Mouse (Mus musculus): ENCODE data around the gene Prtn3. TPM values are rescaled to one million over a fixed set of nuclear protein-coding genes. Genes with fewer than 3 reads are reported as not detected.

The Prtn3 gene
- polyA plus RNA-seq, 1 experiment = 18.0 TPM

- peak; percentile 100 for TF ChIP-seq CTCF (IDR thresholded peaks at IDR 0.05; ENCODE audit: borderline replicate concordance, extremely low read depth, insufficient read depth, insufficient read length)
- no peak for TF ChIP-seq POLR2A (IDR thresholded peaks at IDR 0.05; ENCODE audit: borderline replicate concordance, extremely low read depth, insufficient read depth, insufficient read length, poor library complexity, severe bottlenecking)
- peak; percentile 94 for DNase-seq (ENCODE audit: low read depth)
Measured at GRCm38 (mm10) chr10:79924998-79925784, 50.9 kb downstream of the Prtn3 start.

DNA sequence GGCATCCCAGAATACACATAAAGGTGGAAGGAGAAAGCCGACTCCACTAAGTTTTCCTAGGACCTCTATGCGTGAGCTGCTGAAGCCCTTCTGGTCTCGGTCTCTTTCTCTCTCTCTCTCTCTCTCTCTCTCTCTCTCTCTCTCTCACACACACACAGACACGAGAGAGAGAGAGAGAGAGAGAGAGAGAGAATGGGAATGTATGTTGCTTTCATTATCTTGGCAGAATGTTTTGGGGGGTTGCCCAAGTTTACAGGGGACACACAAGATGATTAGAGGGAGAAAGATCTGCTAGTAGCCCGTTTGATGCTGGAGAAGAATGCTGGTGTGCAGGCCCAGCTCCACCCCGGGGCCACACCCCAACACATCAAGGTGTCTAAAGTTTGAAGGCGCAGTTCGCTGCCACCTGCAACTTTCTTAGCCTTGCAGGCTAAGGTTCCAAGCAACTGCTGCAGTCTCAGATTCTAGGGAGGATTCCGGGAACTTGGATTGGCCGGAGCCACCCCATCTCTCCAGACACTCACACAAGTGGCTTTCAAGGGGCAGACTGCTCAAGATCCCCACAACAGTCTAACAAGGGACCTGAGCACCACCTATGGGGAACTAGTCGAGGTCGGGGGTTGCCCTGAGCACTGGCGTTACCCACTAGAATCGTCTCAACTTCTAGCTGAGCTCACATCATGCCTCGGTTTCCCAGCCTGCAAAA lies 51.7 kb downstream of the Prtn3 start:
- no peak for DNase-seq (ENCODE audit: low read depth)
- TF ChIP-seq POLR2A (IDR thresholded peaks at IDR 0.05; ENCODE audit: borderline replicate concordance, extremely low read depth, insufficient read depth, insufficient read length, poor library complexity, severe bottlenecking) = no peak
- TF ChIP-seq CTCF (IDR thresholded peaks at IDR 0.05; ENCODE audit: borderline replicate concordance, extremely low read depth, insufficient read depth, insufficient read length) = no peak

- TF ChIP-seq CTCF (IDR thresholded peaks at IDR 0.05; ENCODE audit: borderline replicate concordance, extremely low read depth, insufficient read depth, insufficient read length) (no peak), POLR2A (IDR thresholded peaks at IDR 0.05; ENCODE audit: borderline replicate concordance, extremely low read depth, insufficient read depth, insufficient read length, poor library complexity, severe bottlenecking) (0 out of 2 replicates have a peak, but pooled peaks have one; percentile 4)
Measured at GRCm38 (mm10) chr10:79926491-79927323, 52.4 kb downstream of the Prtn3 start, which contains the start of gene Arid3a. TSS of gene Arid3a (plus strand) at chr10:79927043.

DNA sequence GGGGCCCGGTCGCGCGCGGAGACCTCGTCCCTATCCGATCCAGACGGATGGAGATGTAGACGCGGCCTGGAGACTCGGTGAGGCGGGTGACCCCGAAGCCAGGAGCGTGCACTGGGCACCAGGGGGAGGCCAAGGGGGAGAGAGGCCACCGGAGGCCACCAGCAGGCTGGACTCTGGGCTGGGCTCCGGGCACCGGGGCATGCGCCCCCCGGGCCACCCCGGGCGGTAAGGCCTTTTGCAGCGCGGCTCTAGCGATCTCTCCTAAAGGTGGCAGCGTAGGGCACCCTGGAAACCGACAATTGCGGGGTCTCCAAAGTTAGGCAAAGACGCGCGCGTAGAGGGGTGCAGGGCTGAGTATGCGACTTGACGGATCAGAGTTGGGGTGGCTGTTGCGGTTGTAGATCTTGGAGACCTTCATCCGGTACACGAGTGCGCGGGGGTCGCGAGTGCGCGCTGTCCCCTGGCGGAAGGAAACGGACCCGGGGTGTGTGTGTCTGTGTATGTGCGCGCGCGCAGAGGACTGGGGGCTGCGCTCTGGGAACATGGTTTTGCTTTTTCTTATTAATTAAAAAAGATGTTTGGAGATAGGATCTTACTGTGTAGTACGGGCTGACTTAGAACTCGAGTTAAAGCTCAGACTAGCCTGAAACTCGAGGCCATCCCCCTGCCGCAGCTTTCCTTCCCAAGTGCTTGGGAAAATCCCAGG lies 53.2 kb downstream of the Prtn3 start:
- TF ChIP-seq POLR2A (IDR thresholded peaks at IDR 0.05; ENCODE audit: borderline replicate concordance, extremely low read depth, insufficient read depth, insufficient read length, poor library complexity, severe bottlenecking) = no peak
- TF ChIP-seq CTCF (IDR thresholded peaks at IDR 0.05; ENCODE audit: borderline replicate concordance, extremely low read depth, insufficient read depth, insufficient read length) = no peak
- DNase-seq (ENCODE audit: low read depth) = peak; percentile 73

More at GRCm38 (mm10) chr10:79926491-79927323, 52.4 kb downstream of the Prtn3 start, which contains the start of gene Arid3a:
- DNase-seq (ENCODE audit: low read depth) = peak; percentile 96

GRCm38 (mm10) chr10:79928030-79928694 lies 53.9 kb downstream of the Prtn3 start:
- peak; percentile 62 for DNase-seq (ENCODE audit: low read depth)
- TF ChIP-seq CTCF (IDR thresholded peaks at IDR 0.05; ENCODE audit: borderline replicate concordance, extremely low read depth, insufficient read depth, insufficient read length) (no peak), POLR2A (IDR thresholded peaks at IDR 0.05; ENCODE audit: borderline replicate concordance, extremely low read depth, insufficient read depth, insufficient read length, poor library complexity, severe bottlenecking) (no peak)

GRCm38 (mm10) chr10:79928907-79929701 lies 54.8 kb downstream of the Prtn3 start:
- TF ChIP-seq POLR2A (IDR thresholded peaks at IDR 0.05; ENCODE audit: borderline replicate concordance, extremely low read depth, insufficient read depth, insufficient read length, poor library complexity, severe bottlenecking) (no peak), CTCF (IDR thresholded peaks at IDR 0.05; ENCODE audit: borderline replicate concordance, extremely low read depth, insufficient read depth, insufficient read length) (no peak)
- DNase-seq (ENCODE audit: low read depth) = peak; percentile 9

- TF ChIP-seq POLR2A (IDR thresholded peaks at IDR 0.05; ENCODE audit: borderline replicate concordance, extremely low read depth, insufficient read depth, insufficient read length, poor library complexity, severe bottlenecking) (no peak), CTCF (IDR thresholded peaks at IDR 0.05; ENCODE audit: borderline replicate concordance, extremely low read depth, insufficient read depth, insufficient read length) (no peak)
- no peak for DNase-seq (ENCODE audit: low read depth)
Measured at GRCm38 (mm10) chr10:79929967-79930825, 55.9 kb downstream of the Prtn3 start.

DNA sequence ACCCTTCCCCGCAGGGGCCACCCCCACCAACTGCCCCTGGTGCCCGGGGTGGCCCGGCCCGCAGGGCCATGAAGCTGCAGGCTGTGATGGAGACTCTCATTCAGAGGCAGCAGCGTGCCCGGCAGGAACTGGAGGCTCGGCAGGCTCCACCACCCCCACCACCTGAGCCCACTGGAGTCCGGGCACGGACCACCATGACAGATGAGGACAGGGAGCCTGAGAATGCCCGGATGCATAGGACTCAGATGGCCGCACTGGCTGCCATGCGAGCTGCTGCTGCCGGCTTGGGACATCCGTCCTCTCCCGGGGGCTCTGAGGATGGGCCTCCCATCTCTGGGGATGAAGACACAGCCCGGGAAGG lies 56.5 kb downstream of the Prtn3 start:
- DNase-seq (ENCODE audit: low read depth) = no peak
- TF ChIP-seq POLR2A (IDR thresholded peaks at IDR 0.05; ENCODE audit: borderline replicate concordance, extremely low read depth, insufficient read depth, insufficient read length, poor library complexity, severe bottlenecking) (no peak), CTCF (IDR thresholded peaks at IDR 0.05; ENCODE audit: borderline replicate concordance, extremely low read depth, insufficient read depth, insufficient read length) (no peak)

GRCm38 (mm10) chr10:79931797-79932196 lies 57.5 kb downstream of the Prtn3 start:
- no peak for DNase-seq (ENCODE audit: low read depth)
- TF ChIP-seq POLR2A (IDR thresholded peaks at IDR 0.05; ENCODE audit: borderline replicate concordance, extremely low read depth, insufficient read depth, insufficient read length, poor library complexity, severe bottlenecking) = no peak
- TF ChIP-seq CTCF (IDR thresholded peaks at IDR 0.05; ENCODE audit: borderline replicate concordance, extremely low read depth, insufficient read depth, insufficient read length) = no peak

All from brain, embryonic 14.5 days (tissue).